Mouse (Mus musculus) thymus, adult 2 months (tissue): Measurements from ENCODE around the gene Gigyf2.

ENCODE experiments used
- CTCF ChIP-seq: fragments of 200-500 bp; IDR thresholded peaks from 2 replicates; pipeline ENCODE4 v1.5.1; 2012; ENCODE audit warnings: mild to moderate bottlenecking, control low read depth, low read length, moderate library complexity, borderline replicate concordance; ENCODE audit not compliant: control insufficient read depth, poor library complexity, insufficient read depth; ENCODE audit errors: extremely low read depth
- POLR2A ChIP-seq: fragments of 200-500 bp; IDR thresholded peaks from 2 replicates; pipeline ENCODE4 v1.6.1; 2012; ENCODE audit warnings: mild to moderate bottlenecking, low read length, control low read depth, moderate library complexity; ENCODE audit not compliant: control insufficient read depth, poor library complexity, insufficient read depth; ENCODE audit errors: extremely low read depth

- TF ChIP-seq POLR2A (no peak), CTCF (no peak)
Measured at GRCm38 (mm10) chr1:87324649-87325048, 2.1 kb upstream of the Gigyf2 start.
